Mouse (Mus musculus) kidney, adult 8-10 months (tissue): ENCODE measurements around the gene Brap.
"Not testable (repeated sequence)": the region's sequence is repeated elsewhere in the genome, so short reads cannot be mapped to it uniquely, and the experiment has no call there.

Experiments used
- DNase-seq, 2 experiments: peaks; one replicate each; pipeline ENCODE4 v3.0.0; 2022

The Brap gene

GRCm38 (mm10) chr5:121670412-121670811 lies 10.0 kb downstream of the Brap start:
- DNase-seq: peak in 1 of 2 experiments; percentile 66

GRCm38 (mm10) chr5:121682250-121682649 lies 21.9 kb downstream of the Brap start:
- no peak for DNase-seq

GRCm38 (mm10) chr5:121685495-121685894 lies 25.1 kb downstream of the Brap start:
- no peak for DNase-seq

GRCm38 (mm10) chr5:121686113-121686898 lies 25.9 kb downstream of the Brap start:
- DNase-seq: peak; percentile 45 to 49

GRCm38 (mm10) chr5:121690482-121691211 lies 30.3 kb downstream of the Brap start:
- peak; percentile 81 to 86 for DNase-seq

GRCm38 (mm10) chr5:121691436-121691835 lies 31.1 kb downstream of the Brap start:
- DNase-seq: not testable (repeated sequence)

- no peak for DNase-seq
These were observed 32.5 kb downstream of the Brap start for GRCm38 (mm10) chr5:121692897-121693296.

GRCm38 (mm10) chr5:121696761-121697160 lies 36.4 kb downstream of the Brap start:
- no peak for DNase-seq

GRCm38 (mm10) chr5:121699891-121700290 lies 39.5 kb downstream of the Brap start:
- DNase-seq: no peak

GRCm38 (mm10) chr5:121700496-121700895 lies 40.1 kb downstream of the Brap start:
- no peak for DNase-seq

GRCm38 (mm10) chr5:121701111-121701769 lies 40.9 kb downstream of the Brap start:
- no peak for DNase-seq

GRCm38 (mm10) chr5:121703341-121703740 lies 43.0 kb downstream of the Brap start:
- DNase-seq: peak; percentile 71 to 83

GRCm38 (mm10) chr5:121704512-121705248 lies 44.3 kb downstream of the Brap start:
- DNase-seq: peak in 1 of 2 experiments; percentile 51

- DNase-seq: no peak
These were observed 50.0 kb downstream of the Brap start for GRCm38 (mm10) chr5:121710402-121710801.

GRCm38 (mm10) chr5:121710851-121711173 lies 50.4 kb downstream of the Brap start:
- peak in 1 of 2 experiments; percentile 70 for DNase-seq

GRCm38 (mm10) chr5:121711174-121711927 lies 51.0 kb downstream of the Brap start, which contains the start of gene Atxn2:
Gene Atxn2, plus strand, starts transcription at chr5:121711337.
- peak; percentile 82 to 84 for DNase-seq

- DNase-seq: no peak
These were observed 51.5 kb downstream of the Brap start for GRCm38 (mm10) chr5:121711928-121712231.

GRCm38 (mm10) chr5:121712232-121712933 lies 52.0 kb downstream of the Brap start:
- no peak for DNase-seq

GRCm38 (mm10) chr5:121712934-121713538 lies 52.7 kb downstream of the Brap start:
- peak; percentile 61 to 64 for DNase-seq

GRCm38 (mm10) chr5:121714331-121714730 lies 54.0 kb downstream of the Brap start:
- DNase-seq: no peak

GRCm38 (mm10) chr5:121714928-121715327 lies 54.6 kb downstream of the Brap start:
- peak in 1 of 2 experiments; percentile 31 for DNase-seq
